Mouse (Mus musculus) E14TG2a.4 (cell line): ENCODE measurements around the gene Prpf19.

Experiments
- CTCF ChIP-seq: conservative IDR thresholded peaks from 2 replicates; pipeline ENCODE4 v1.5.1; 2014; ENCODE audit warnings: low read length
- NANOG ChIP-seq: IDR thresholded peaks from 2 replicates; pipeline ENCODE4 v1.6.1; 2014; ENCODE audit warnings: borderline replicate concordance, low read length, mixed read lengths
- POU5F1 ChIP-seq: IDR thresholded peaks from 2 replicates; pipeline ENCODE4 v1.6.1; 2014; ENCODE audit warnings: low read length, borderline replicate concordance

GRCm38 (mm10) chr19:10878201-10878837 is 16.7 kb upstream of the Prpf19 start:
- TF ChIP-seq CTCF: no peak
- TF ChIP-seq NANOG: no peak
- no peak for TF ChIP-seq POU5F1
